Mouse (Mus musculus) cerebellum, adult 11-12 months (tissue): ENCODE results near the gene Ankrd52.

ENCODE experiments used
- DNase-seq: peaks from one replicate; pipeline ENCODE4 v3.0.0; 2022

The Ankrd52 gene

DNA sequence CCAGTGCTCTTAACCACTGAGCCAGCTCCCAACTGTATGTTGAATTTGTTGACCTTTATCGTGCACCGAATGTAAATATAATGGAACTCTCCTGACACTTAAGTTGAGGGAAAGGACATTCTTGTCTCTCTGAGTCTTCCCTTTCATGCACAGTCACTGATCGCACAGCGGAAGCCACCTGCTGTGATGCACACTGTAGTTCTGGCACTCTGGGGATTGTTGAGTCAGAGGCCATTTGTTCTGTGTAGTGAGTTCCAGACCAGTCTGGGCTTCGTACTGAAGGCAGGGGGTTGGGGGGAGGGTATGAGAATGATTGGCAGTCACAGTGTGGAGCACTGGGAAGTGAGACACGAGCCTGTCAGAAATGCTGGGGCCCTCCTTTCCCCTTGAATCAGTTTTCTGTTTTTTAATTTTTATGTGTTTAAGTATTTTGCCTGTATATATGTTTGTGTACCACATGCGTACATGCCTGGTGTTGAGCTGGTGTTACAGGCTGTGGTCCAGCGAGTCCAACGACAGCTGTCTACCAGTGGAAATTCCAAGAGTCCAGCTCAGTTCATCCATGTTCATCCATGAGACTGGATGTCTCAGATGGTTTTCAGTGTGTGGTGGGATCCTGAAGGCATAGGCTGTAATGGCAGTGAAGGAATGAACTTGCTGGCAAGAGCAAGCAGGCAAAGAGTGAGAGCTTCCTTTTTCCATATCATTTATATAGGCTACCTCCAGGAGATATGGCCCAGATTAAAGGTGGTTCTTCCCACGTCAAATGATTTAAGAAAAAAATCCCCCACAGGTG lies 64.6 kb downstream of the Ankrd52 start:
- DNase-seq, result no peak

DNA sequence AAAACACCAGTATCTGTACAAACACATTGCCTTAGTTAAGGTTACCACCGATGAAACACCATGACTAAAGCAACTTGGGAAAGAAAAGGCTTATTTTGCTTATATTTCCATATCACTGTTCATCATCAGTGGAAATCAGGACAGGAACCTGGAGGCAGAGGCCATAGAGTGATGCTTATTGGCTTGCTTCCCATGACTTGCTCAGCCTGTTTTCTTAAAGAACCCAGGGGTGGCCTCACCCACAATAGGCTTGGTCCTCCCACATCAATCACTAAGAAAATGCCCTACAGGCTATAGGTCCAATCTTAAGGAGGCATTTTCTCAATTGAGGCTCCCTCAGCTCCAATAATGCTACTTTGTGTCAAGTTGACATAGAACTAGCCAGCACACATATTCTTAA lies 65.8 kb downstream of the Ankrd52 start:
- DNase-seq, result no peak

DNA sequence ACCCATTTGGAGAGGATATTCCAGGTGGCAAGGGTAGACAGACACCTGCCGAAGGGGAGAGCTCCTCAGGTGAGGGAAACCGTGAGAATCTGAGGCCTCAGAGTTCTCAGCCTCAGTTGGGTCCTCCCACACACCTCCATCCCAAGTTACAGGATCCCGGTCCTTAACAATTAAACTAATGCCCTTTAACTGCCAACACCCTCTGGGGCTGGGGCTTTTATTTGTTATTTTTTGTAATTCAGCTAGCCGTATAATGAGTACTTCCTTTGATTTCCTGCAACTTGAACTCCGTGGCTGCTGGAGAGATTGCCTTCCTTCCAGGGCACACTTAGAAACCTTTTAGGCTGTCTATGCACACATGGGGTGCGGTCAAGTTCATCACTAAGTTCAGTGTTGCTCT lies 67.4 kb downstream of the Ankrd52 start:
- DNase-seq, result no peak

DNA sequence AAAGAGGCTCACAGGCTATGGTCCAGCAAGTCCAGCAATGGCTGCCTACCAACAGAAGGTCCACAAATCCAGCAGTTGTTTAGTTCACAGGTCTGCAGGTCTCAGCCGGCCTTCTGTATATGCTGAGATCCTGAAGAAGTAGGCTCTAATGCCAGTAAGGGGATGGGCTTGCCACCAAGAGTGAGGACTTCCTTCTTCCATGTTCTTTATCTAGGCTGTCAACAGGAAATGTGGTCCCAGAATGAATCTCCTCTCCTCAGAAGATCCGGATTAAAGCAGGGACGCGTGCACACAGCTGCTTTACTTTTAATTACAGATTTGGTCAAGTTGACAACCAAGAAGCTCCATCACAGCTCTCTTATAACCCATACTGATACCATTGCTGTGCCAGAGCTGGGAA lies 68.5 kb downstream of the Ankrd52 start:
- no peak for DNase-seq

DNA sequence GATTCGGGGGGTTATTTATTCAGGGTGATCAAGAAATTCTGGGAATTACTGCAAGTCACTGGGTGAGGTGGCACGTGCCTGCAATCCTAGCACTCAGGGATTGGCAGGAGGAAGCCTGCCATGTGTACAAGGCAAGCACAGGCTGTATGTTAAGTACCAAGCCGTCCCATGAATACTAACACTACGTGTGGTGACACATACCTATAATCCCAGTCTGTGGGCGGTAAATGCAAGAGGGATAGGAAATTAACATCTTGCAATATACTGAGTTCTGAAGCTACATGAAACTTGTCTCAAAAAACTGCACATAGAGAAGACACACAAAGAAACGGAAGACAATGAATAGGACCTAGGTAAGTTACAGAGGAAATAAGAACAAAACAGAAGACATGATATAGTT lies 74.1 kb downstream of the Ankrd52 start:
- DNase-seq, result no peak

DNA sequence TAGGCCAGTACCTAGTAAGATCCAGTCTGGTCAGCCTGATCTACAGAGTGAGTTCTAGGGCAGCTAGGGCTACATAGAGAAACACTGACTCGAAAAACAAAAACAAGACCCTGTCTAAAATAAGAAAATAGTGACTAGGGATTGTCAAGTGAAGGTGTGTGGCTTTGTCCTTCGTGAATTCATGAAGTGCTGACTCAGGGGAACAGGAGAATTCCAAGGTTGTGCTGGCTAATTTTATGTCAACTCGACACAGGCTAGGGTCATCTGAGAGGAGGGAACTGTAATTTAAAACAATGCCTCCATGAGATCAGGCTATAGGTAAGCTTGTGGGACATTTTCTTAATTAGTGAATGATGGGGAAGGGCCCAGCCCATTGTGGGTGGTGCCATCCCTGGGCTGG lies 77.6 kb downstream of the Ankrd52 start:
- no peak for DNase-seq

DNA sequence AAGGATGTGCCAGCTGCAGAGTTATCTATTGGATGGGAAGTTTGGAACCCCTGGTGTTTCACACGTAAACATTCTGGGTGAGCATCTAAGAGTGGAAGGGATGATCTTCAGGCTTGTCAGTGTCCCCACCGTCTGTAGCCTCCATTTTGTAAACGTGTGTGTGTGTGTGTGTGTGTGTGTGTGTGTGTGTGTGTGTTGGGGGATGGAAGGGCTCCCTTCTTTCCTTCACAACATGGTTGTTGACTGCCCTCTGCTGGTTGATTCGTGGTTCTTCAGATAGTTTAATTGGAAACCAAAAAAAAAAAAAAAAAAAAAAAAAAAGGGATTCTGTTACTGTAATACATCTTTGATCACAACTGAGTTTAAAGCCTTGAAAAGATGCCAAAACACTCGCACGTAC lies 78.4 kb downstream of the Ankrd52 start:
- DNase-seq, result peak; percentile 67

DNA sequence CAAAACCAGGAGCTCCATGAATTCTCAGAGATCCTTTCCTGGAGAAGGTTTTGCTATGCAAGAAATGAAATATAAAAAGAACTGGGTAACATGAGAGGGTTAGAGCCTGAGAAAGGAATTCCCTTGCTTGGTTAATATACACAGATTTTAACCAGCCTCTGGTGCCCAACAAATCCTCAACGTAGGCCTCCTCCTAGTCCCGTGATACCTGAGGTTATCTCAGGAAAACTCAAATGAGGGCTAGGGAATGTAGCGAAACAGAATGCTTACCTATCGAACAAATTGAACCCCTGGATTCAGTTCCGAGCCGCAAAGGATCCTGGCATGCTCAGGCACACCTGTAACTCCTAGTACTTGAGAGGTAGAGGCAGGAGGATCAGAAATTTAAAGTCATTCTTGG lies 80.8 kb downstream of the Ankrd52 start:
- no peak for DNase-seq
